Mouse (Mus musculus) liver, adult (tissue): Measurements from ENCODE around the gene Klhl28.

ENCODE experiments used
- GATA4 ChIP-seq: IDR thresholded peaks from 2 replicates; pipeline ENCODE4 v1.6.1; 2014; ENCODE audit warnings: mild to moderate bottlenecking, low read length; ENCODE audit not compliant: insufficient replicate concordance

The Klhl28 gene

GRCm38 (mm10) chr12:64965124-64966026, at the start of gene Klhl28, which contains the start of gene Togaram1:
Gene Klhl28 (minus strand): TSS chr12:64965534.
Gene Togaram1 (plus strand): TSS chr12:64965804.
- peak; percentile 34; the same call in 1 of the 2 replicates for TF ChIP-seq GATA4

- no peak for TF ChIP-seq GATA4
Observed at GRCm38 (mm10) chr12:65007725-65008124, 42.4 kb upstream of the Klhl28 start.

GRCm38 (mm10) chr12:64977518-64977917, 12.2 kb upstream of the Klhl28 start:
- no peak for TF ChIP-seq GATA4

GRCm38 (mm10) chr12:64976191-64976590, 10.9 kb upstream of the Klhl28 start:
- no peak for TF ChIP-seq GATA4

GRCm38 (mm10) chr12:64975558-64975957, 10.2 kb upstream of the Klhl28 start:
- TF ChIP-seq GATA4: no peak

GRCm38 (mm10) chr12:64972063-64972462, 6.7 kb upstream of the Klhl28 start:
- no peak for TF ChIP-seq GATA4

GRCm38 (mm10) chr12:64971399-64971798, 6.1 kb upstream of the Klhl28 start:
- TF ChIP-seq GATA4: no peak

- no peak for TF ChIP-seq GATA4
Observed at GRCm38 (mm10) chr12:64968067-64968466, 2.7 kb upstream of the Klhl28 start.

- no peak for TF ChIP-seq GATA4
Observed at GRCm38 (mm10) chr12:64967470-64967869, 2.1 kb upstream of the Klhl28 start.

GRCm38 (mm10) chr12:64966652-64967435, 1.5 kb upstream of the Klhl28 start:
- TF ChIP-seq GATA4: no peak

- no peak for TF ChIP-seq GATA4
Observed at GRCm38 (mm10) chr12:64966101-64966631, 832 bp upstream of the Klhl28 start.

- no peak for TF ChIP-seq GATA4
Observed at GRCm38 (mm10) chr12:64964560-64964959, 774 bp downstream of the Klhl28 start.

- TF ChIP-seq GATA4: no peak
Observed at GRCm38 (mm10) chr12:64937493-64937892, 27.8 kb downstream of the Klhl28 start.

- TF ChIP-seq GATA4: no peak
Observed at GRCm38 (mm10) chr12:64917578-64918471, 47.5 kb downstream of the Klhl28 start, which contains the start of gene Gm527. Gene Gm527 (plus strand): TSS chr12:64917906.
